Mouse (Mus musculus) left cerebral cortex, adult 6 months (tissue): ENCODE measurements around the gene Cfap299. TPM values are rescaled to one million over a fixed set of nuclear protein-coding genes. Genes with fewer than 3 reads are reported as not detected.

ENCODE experiments used
- long read RNA-seq, 2 experiments: library from polyadenylated mRNA; unstranded; transcript quantifications; one replicate each; pipeline ENCODE4 v2.0.0; 2019 to 2020
- polyA plus RNA-seq: library from polyadenylated mRNA; unstranded; fragments of <200 nt; fragmentation: Nextera tagmentation; gene quantifications from 2 replicates; pipeline ENCODE4 v1.2.3, GENCODE M21; 2021

Gene Cfap299
- polyA plus RNA-seq, result 1.4 and 2.6 TPM in 2 replicates
- long read RNA-seq, experiment 1, partial matches to known transcripts, result 0 of 1 reads
- long read RNA-seq, experiment 1, other reads (novel, unspliced or antisense), result 1 of 1 reads
- long read RNA-seq, experiment 2, result 0 reads

GRCm38 (mm10) chr5:98328848-98329624 lies at the start of gene Cfap299:
TSS of gene Cfap299 (plus strand) at chr5:98329304.

DNA sequence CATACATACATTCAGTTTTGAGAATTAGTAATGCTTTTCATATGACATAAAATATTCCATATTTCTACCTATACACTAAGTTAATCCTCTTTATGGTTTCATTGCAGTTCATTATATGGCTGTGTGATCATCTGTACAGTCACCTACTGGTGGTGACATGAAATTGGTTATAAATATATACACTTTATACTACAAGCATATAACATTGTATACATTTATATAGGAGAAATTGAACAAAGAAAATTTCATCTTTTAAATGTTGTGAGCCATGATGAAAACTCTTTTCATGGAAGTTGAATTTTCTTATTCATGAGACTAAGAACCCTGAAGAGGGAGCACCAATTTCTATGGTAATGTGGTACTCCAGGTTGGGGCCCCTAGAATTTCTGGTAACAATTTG lies 223.3 kb downstream of the Cfap299 start, which contains the start of gene Gm11111:
Gene Gm11111, plus strand, starts transcription at position 301 of the 400 bp plus-strand sequence.

Other genes with a start within 250 kb of the Cfap299 start
- gene Prdm8, start 162.1 kb upstream of the Cfap299 start, polyA plus RNA-seq, result 2.9 and 3.6 TPM in 2 replicates
- 2.3 and 2.9 TPM in 2 replicates for gene Fgf5, start 75.1 kb upstream of the Cfap299 start, polyA plus RNA-seq
- gene Gm11111, start 223.4 kb downstream of the Cfap299 start, polyA plus RNA-seq, result not detected in 2 replicates